Mouse (Mus musculus): ENCODE data around the gene Tmod4.

GRCm38 (mm10) chr3:95133680-95134101 lies 9.4 kb downstream of the Tmod4 start, which contains the start of the genes Scnm1 and Lysmd1:
- TF ChIP-seq CTCF (IDR thresholded peaks at IDR 0.05; ENCODE audit: insufficient read depth, low read depth, low read length) (no peak), POLR2A (IDR thresholded peaks at IDR 0.05; ENCODE audit: insufficient read depth, low read depth, low read length) (no peak)

Measured in olfactory bulb, adult 2 months (tissue).